Mouse (Mus musculus) bone marrow, adult 2 months (tissue): ENCODE results near the gene Zfp956. TPM values are rescaled to one million over a fixed set of nuclear protein-coding genes. Genes with fewer than 3 reads are reported as not detected.
"Not testable (repeated sequence)": the region's sequence is repeated elsewhere in the genome, so short reads cannot be mapped to it uniquely, and the experiment has no call there.

Source experiments
- H3K27ac ChIP-seq: fragments of 200-500 bp; 2 replicates; pipeline ENCODE4 v1.5.1; 2012; ENCODE audit warnings: low read depth, mild to moderate bottlenecking, control low read depth, inconsistent platforms, low read length; ENCODE audit not compliant: control insufficient read depth, poor library complexity, insufficient read depth
- H3K4me1 ChIP-seq: fragments of 200-500 bp; 2 replicates; pipeline ENCODE4 v1.6.1; 2011; ENCODE audit warnings: low read length; ENCODE audit not compliant: control insufficient read depth, insufficient read depth
- H3K4me3 ChIP-seq: fragments of 200-500 bp; replicated peaks from 2 replicates; pipeline ENCODE3; 2011; ENCODE audit warnings: mild to moderate bottlenecking, low read depth, low read length, control low read depth; ENCODE audit not compliant: control insufficient read depth
- CTCF ChIP-seq: fragments of 200-500 bp; IDR thresholded peaks from 2 replicates; pipeline ENCODE4 v1.5.1; 2011; ENCODE audit warnings: low read length, control low read depth; ENCODE audit not compliant: control insufficient read depth, insufficient read depth
- POLR2A ChIP-seq: fragments of 200-500 bp; IDR thresholded peaks from 2 replicates; pipeline ENCODE4 v1.6.1; 2011; ENCODE audit warnings: low read depth, mild to moderate bottlenecking, control low read depth, low read length, borderline replicate concordance; ENCODE audit not compliant: control insufficient read depth
- WGBS: fragments of 180-500 bp; shearing (Covaris S2); methylation state at CpG from one replicate; pipeline ENCODE4 v1.1.7; 2018; 5-methylcytosine and 5-hydroxymethylcytosine counted together
- polyA plus RNA-seq: library from polyadenylated mRNA; stranded (reverse); fragments of >200 nt; gene quantifications from 2 replicates; pipeline ENCODE4 v1.2.4, GENCODE M21; 2011; ENCODE audit warnings: low replicate concordance; ENCODE audit not compliant: missing spikeins, insufficient read depth, insufficient read length

Gene Zfp956
- polyA plus RNA-seq, 1 experiment = 13.0 TPM

- WGBS = 54% methylated on average over 3 of the region's 3 CpGs
- Histone ChIP-seq H3K4me3 (no peak overlapping the region), H3K27ac (no peak overlapping the region), H3K4me1 (no peaks in the 10 kb centered on the region)
- TF ChIP-seq CTCF (no peak), POLR2A (no peak)
These were observed 1.2 kb downstream of the Zfp956 start for GRCm38 (mm10) chr6:47954425-47954824.

GRCm38 (mm10) chr6:47957816-47958215, 4.6 kb downstream of the Zfp956 start:
- no peaks in the 10 kb centered on the region for H3K4me1 ChIP-seq
- no peak overlapping the region for H3K4me3 ChIP-seq
- no peak overlapping the region for H3K27ac ChIP-seq
- TF ChIP-seq POLR2A (no peak), CTCF (no peak)

GRCm38 (mm10) chr6:47960685-47961421, 7.7 kb downstream of the Zfp956 start:
- Histone ChIP-seq H3K4me1 (no peaks in the 10 kb centered on the region), H3K4me3 (no peak overlapping the region), H3K27ac (no peak overlapping the region)
- 84% methylated on average over 6 of the region's 6 CpGs for WGBS
- no peak for TF ChIP-seq CTCF
- no peak for TF ChIP-seq POLR2A

GRCm38 (mm10) chr6:47963051-47963450, 9.9 kb downstream of the Zfp956 start:
- 90% methylated on average over 7 of the region's 7 CpGs for WGBS
- Histone ChIP-seq H3K4me1 (no peaks in the 10 kb centered on the region), H3K27ac (no peak overlapping the region), H3K4me3 (no peak overlapping the region)
- TF ChIP-seq POLR2A (no peak), CTCF (no peak)

GRCm38 (mm10) chr6:47968166-47968565, 15.0 kb downstream of the Zfp956 start:
- not testable (repeated sequence) for H3K4me3 ChIP-seq, H3K4me1 ChIP-seq, H3K27ac ChIP-seq
- WGBS = 73% methylated on average over 1 of the region's 1 CpGs

- no peak overlapping the region for H3K4me3 ChIP-seq
- WGBS = 77% methylated on average over 1 of the region's 1 CpGs
These were observed 21.4 kb downstream of the Zfp956 start for GRCm38 (mm10) chr6:47974599-47974998.

GRCm38 (mm10) chr6:47978897-47979368, 25.7 kb downstream of the Zfp956 start:
- Histone ChIP-seq H3K4me3 (no peak overlapping the region), H3K27ac (no peak overlapping the region), H3K4me1 (no peaks in the 10 kb centered on the region; the same call in 1 of the 2 replicates)
- 11% methylated on average over 6 of the region's 6 CpGs for WGBS
- TF ChIP-seq POLR2A = no peak
- TF ChIP-seq CTCF = 0 out of 2 replicates have a peak, but pooled peaks have one; percentile 9

More at GRCm38 (mm10) chr6:47974599-47974998, 21.4 kb downstream of the Zfp956 start:
- H3K4me1 ChIP-seq = no peaks in the 10 kb centered on the region
- H3K27ac ChIP-seq = no peak overlapping the region
- TF ChIP-seq POLR2A (no peak), CTCF (no peak)

GRCm38 (mm10) chr6:47983936-47984335, 30.7 kb downstream of the Zfp956 start:
- Histone ChIP-seq H3K4me3 (no peak overlapping the region), H3K4me1 (no peaks in the 10 kb centered on the region; the same call in 1 of the 2 replicates), H3K27ac (no peak overlapping the region)
- TF ChIP-seq POLR2A = no peak
- TF ChIP-seq CTCF = no peak
- 43% methylated on average over 2 of the region's 2 CpGs for WGBS
